8 mouse cellular contexts compared by ENCODE assay signal in genomic region chr5:146832769-146833448, GRCm38 (mm10). TPM values are rescaled to one million over a fixed set of nuclear protein-coding genes. Genes with fewer than 3 reads are reported as not detected.
DNase-seq lines count a peak whose midpoint lies in the region; ATAC-seq lines count a peak whose summit lies in the region.

TSS of gene Rpl21 (plus strand) at chr5:146832890.

- DNase-seq in adrenal gland, adult (ENCODE audit: inconsistent age in 2 of 2, low spot score in 1 of 2), result peak; percentile 96 to 99
- peak; percentile 96 for DNase-seq in embryo, embryonic 10.5 days (ENCODE audit: low spot score)
- DNase-seq in gastrocnemius, postnatal 14 days, result peak; percentile 93
- peak; percentile 92 to 94 for DNase-seq in left cerebral cortex, postnatal 10 days (ENCODE audit: extremely low spot score in 1 of 2, low spot score in 2 of 2)
- DNase-seq in right cerebral cortex, postnatal 25 days, result peak; percentile 96
- peak; percentile 90 to 93 for DNase-seq in urinary bladder, postnatal 4 days (ENCODE audit: low spot score in 2 of 2)

- ATAC-seq in inflammation-experienced regulatory T-cells, adult 6 months, result peak; percentile 94
- peak; percentile 84 for ATAC-seq in megakaryocyte-erythroid progenitor cell, adult 5-6 weeks (replicated peaks; ENCODE audit: low FRiP score, low TSS enrichment, poor library complexity, severe bottlenecking)

- intact Hi-C loops in gastrocnemius, postnatal 14 days (cut with DNase I; ENCODE audit: low total_unique reads), result loop anchor here (5.0 kb wide), 1 partner anchor 36 kb away; the partner anchor contains the start of gene Usp12
- intact Hi-C loops in left cerebral cortex, postnatal 10 days (cut with DNase I), result loop anchor here (2.0 kb wide), 1 partner anchor 38 kb away; the partner anchor contains the start of gene Usp12

RNA-seq across cellular contexts. Expression of gene Rpl21, which starts in this region (rescaled TPM):
- total RNA-seq in gastrocnemius, postnatal 14 days (2021), result 100 to 1,000 TPM; 184 to 212 TPM
- 1,000 to 10,000 TPM in 1 of 3 experiments, 100 to 1,000 TPM in 2; 475 to 1,461 (median 755) TPM for polyA plus RNA-seq in inflammation-experienced regulatory T-cells, adult 6 months (2017; shearing (Covaris generic))
- 100 to 1,000 TPM; 183 to 190 TPM for total RNA-seq in left cerebral cortex, postnatal 10 days (2021)
- 2,306 and 2,977 TPM in 2 replicates for total RNA-seq in megakaryocyte-erythroid progenitor cell, adult 5-6 weeks (2014; fragmentation: Nextera tagmentation)
- 2,430 and 3,681 TPM in 2 replicates for total RNA-seq in megakaryocyte-erythroid progenitor cell, adult 5-6 weeks (2017)

Comparison
In these comparisons a context has a peak if more than half of its experiments do, and no peak if none do; other contexts are left out.
1. Peak in every context shown above with its lines: DNase-seq and ATAC-seq.
2. RNA of gene Rpl21 (total RNA-seq): 2,306 to 3,681 TPM in megakaryocyte-erythroid progenitor cell, adult 5-6 weeks; 184 to 212 TPM in gastrocnemius, postnatal 14 days and 183 to 190 TPM in left cerebral cortex, postnatal 10 days; every median in the first group is over 10 times any median in the second.